19 mouse cellular contexts compared by ENCODE assay signal in genomic region chr2:73071201-73071600, GRCm38 (mm10).
DNase-seq lines count a peak whose midpoint lies in the region; TF ChIP-seq lines count a peak whose summit lies in the region.
"Had no signal": no experiment of that assay in that cellular context is flagged by ENCODE, and none has a peak within 500 bp of the region (broad histone marks: within the 10 kb centered on the region; RNA-seq: fewer than 3 reads in every experiment).

No protein-coding gene starts in this region.

- intact Hi-C loops in left cerebral cortex, postnatal 4 days (cut with DNase I), result no loop called here

- H3K4me1 ChIP-seq in E14TG2a.4 (replicated peaks; ENCODE audit: low read depth, low read length), result peaks cover 45% of the 10 kb centered on the region

- peaks cover 34% of the 10 kb centered on the region for H3K27me3 ChIP-seq in E14TG2a.4 (ENCODE audit: insufficient read depth, low read length)
- H3K27me3 ChIP-seq: CH12.LX; forebrain, embryonic 13.5 days; forebrain, embryonic 15.5 days had no signal

- H3K4me3 ChIP-seq in E14TG2a.4 (replicated peaks; ENCODE audit: low read length), result 0 out of 2 replicates have a peak overlapping the region, but pooled peaks have one; percentile 3
- H3K4me3 ChIP-seq: embryonic facial prominence, embryonic 10.5 days; embryonic facial prominence, embryonic 12.5 days; forebrain, embryonic 13.5 days; forebrain, embryonic 15.5 days had no signal

- TF ChIP-seq CTCF in E14TG2a.4 (conservative IDR thresholded peaks at IDR 0.05; ENCODE audit: low read length), result no peak

- peak; percentile 43 for DNase-seq in adrenal gland, adult 2 months
- DNase-seq in adrenal gland, postnatal 25 days, result no peak
- peak; percentile 47 for DNase-seq in adrenal gland, postnatal 14 days
- DNase-seq in adrenal gland, postnatal 4 days (ENCODE audit: low spot score in 2 of 2), result no peak
- DNase-seq in left cerebral cortex, postnatal 4 days, result no peak
- DNase-seq: B cell, adult 2 months; cerebellum, adult 11 months; cerebellum, adult 18-20 months; cerebellum, adult 8-10 months; cerebellum, adult 9-11 months; cerebellum, postnatal 14 days; cerebellum, postnatal 36 days; forebrain, postnatal 0 days had no signal

- peaks cover 2% of the 10 kb centered on the region for H3K9me3 ChIP-seq in E14TG2a.4 (ENCODE audit: low read length)
- H3K9me3 ChIP-seq: embryonic facial prominence, embryonic 10.5 days; embryonic facial prominence, embryonic 12.5 days; forebrain, embryonic 15.5 days had no signal

- no peaks in the 10 kb centered on the region for H3K36me3 ChIP-seq in E14TG2a.4 (ENCODE audit: insufficient read depth, low read length)
- H3K36me3 ChIP-seq: embryonic facial prominence, embryonic 10.5 days; embryonic facial prominence, embryonic 12.5 days; forebrain, embryonic 15.5 days had no signal

Comparison
In these comparisons a context has a peak if more than half of its experiments do, and no peak if none do; other contexts are left out.
1. DNase-seq: peak in adrenal gland, adult 2 months (single experiment) and adrenal gland, postnatal 14 days (single experiment); none in adrenal gland, postnatal 25 days (single experiment), adrenal gland, postnatal 4 days (0 of 2) and left cerebral cortex, postnatal 4 days (single experiment).